Mouse (Mus musculus): Measurements from ENCODE around the gene Nrxn1. TPM values are rescaled to one million over a fixed set of nuclear protein-coding genes. Genes with fewer than 3 reads are reported as not detected.

The Nrxn1 gene
- total RNA-seq, 2 experiments from 2014 or later: 2.1 to 3.9 TPM

DNA sequence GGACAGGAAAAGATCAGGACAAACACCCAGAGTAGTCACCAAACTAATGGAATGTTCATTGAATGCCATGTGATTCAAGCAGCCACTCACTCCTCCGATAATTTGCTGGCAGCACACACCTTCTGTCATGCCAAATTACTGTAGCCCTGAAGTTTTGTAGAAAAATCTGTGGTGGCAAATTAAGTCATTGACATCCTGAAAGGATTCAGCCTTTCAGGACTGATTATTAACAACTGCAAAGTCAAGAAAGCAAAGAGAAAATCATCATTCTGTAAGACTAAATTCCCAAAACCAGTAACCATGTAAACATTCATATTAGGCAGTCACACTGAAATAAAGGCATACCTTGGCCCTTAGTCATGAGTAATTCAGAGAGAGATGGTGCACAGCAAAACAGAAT lies 662.7 kb downstream of the Nrxn1 start:
- DNase-seq: no peak

DNA sequence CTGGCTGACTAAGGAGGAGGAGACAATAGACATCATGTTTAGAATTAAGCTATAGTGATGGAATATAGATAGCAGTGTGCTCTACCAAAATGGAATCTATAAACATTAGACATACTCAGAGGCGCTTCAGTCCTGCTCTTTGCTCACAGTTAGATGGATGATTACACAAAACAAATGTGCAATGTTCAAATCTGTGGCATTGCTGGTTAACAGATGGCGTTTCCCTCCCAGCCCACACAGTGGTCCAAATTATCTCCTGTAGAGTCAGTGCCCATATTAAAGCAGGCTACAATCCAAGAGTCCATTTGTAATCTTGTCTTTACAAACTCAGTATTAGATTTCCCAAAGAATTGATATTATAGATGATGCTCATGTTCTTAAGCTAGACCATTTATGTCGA lies 666.9 kb downstream of the Nrxn1 start:
- no peak for DNase-seq

DNA sequence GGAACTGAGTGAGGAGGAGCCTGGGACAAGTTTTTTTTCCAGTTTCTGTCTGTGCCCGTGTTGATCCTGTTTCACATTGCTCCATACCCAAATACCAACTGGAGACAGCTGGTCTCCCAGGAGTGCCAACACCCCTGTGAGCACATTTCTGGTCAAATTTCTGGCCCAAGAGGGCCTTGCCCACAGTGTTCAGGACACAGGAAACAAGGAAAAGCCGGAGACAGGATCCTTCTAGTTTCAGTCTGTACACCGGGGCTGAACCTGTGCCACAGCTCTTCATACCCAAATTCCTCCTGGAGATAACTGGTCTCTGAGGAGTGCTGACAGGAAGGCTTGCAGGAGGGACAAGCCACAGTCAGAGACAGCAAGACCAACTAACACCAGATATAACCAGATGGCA lies 670.3 kb downstream of the Nrxn1 start:
- DNase-seq: no peak

DNA sequence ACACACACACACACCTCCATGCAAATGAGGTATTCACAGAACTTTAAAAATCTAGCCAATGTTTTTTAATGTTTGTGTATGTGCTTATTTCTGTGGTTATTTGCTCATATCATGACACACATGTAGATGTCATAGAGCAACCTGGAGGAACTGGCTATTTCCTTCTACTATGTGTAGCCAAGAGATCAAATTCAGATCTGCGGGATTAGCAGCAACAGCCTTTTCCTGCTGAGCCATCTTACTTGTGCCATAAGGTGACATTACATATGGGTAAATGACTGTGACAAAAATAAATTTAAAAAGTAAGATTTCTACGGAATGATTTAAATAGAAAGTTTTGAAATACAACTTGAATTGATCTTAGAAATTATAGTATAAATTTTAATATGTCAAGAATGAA lies 672.1 kb downstream of the Nrxn1 start:
- DNase-seq: no peak

DNA sequence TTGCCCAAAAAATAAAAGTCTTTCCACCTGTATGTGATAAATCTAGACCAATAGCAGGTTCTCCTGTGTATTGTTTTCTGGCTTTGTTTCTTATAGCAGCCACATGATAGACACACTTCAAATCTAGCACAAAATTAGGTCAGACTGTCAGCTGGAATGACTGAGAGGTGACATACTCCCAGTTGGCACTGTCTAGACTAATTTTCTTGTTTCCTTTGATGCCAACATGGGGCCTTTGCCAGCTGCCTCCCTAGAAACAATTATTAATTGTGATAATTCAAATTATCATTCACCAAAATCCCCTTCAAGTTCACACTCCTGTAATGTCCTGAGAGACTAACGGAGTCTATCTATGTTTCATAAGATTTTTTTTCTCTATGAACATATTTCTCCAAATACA lies 673.3 kb downstream of the Nrxn1 start:
- no peak for DNase-seq

DNA sequence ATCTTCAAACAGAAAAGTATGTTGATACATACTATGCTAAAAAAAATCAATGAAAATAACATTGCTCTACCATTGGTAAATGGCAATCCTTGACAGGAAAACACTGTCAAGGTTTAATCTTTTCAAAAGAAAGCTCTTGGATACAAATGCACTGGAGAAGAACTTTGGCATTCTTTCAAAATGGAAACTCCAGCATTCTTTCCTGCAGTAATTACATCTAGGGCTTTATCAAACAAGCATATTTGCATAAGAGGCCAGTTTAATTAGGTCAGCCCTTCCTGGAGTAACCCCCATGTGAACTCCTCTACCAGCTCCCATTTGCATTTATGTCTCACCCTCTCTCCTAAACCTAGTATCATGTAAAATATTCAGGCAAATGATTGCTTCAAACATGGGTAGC lies 696.5 kb downstream of the Nrxn1 start:
- DNase-seq: no peak

DNA sequence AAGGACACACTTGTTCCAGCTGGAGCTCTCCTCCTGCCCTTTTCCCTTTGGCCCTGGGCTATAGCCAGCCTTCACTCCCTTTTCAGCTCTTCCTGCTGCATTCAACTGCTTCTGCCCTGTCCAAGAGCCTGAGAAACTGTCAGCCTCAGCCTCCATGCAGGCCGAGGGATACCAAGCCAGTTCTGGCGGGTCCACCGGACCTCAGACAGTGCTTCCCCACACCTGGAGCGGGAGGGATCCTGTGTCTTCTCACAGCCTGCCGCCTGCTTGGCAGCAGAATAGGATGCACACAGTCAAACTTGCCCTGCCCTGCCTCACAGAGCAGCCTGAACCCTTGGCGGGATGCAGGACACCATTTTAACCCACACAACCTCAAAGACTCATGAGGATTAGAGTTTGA lies 698.3 kb downstream of the Nrxn1 start:
- no peak for DNase-seq

DNA sequence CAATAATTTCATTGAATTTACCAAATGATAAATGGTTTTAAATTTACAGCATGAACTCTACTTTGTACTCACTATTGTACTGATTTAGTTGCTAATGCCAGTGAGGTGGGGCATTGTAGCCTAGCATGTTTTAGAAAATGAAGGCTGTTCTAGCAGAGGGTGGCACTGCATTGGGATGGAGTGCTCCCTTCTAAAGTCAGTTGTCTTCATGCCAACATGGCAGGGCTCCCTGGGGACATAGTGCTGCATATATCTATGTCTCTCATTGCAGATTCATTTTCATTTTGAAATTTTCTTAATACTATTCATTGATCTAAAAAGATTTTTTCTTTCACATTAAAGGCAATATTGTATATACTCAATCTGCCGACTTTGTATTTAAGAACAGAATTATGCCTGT lies 700.1 kb downstream of the Nrxn1 start:
- DNase-seq: no peak

DNA sequence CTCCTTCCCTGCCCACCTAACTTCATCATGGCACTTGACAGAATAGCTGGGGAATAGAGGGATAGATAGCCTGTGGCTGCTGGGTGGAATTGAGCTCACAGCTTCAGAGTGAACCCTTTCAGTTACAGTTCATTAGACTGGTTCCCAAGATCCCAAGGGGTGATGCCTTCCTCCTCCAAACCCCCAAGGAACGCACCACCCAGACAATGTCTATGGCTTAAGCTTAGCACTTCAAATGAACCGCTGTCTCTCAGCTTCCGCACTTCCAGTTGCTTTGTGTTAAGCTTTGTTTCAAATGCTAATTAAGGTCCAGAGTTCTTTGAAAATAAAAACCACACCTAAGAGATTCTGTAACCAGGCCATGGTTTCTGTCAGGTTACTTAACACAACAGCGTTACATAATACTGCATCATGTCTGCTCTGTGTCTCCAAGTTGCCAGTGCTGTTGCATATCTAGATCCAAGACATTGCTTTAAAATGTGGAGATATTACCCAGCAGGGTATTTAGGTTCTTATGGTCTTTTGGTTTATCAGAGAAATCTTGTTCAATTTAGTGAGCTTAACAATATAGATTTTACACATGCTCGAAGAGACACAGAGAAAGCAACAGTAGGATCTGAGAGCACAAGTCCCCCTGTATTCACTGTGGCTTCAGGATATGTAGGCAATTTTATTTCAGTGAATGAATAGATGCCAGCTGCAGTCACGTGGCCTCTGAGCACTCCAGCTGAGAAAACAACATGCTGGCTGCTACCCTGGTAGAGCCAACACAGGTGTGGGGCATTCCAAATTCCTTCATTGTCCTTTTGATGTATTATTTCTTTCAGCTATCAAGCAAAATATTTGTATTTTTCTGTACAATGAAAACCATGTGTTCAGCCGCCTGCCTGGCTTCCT lies 702.3 kb downstream of the Nrxn1 start:
- no peak for DNase-seq

DNA sequence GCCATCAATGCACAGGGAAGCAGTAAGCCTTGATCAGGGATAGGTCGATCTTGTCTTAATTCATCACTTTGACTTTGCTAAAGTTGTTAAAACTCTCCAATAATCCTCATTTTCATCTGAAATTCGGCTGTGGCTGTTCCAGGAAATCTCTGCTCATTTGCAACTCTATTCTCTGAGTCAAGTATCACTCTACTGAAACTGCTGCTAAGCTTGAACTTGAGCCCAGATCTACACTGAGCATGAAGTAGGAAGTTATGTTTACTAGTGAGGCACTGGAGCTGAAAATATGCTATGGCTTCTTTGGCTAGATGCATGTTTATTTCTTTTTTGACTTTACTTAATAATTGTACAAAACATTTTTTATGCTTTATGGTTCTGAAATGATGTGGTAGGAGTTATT lies 708.0 kb downstream of the Nrxn1 start:
- DNase-seq: no peak

DNA sequence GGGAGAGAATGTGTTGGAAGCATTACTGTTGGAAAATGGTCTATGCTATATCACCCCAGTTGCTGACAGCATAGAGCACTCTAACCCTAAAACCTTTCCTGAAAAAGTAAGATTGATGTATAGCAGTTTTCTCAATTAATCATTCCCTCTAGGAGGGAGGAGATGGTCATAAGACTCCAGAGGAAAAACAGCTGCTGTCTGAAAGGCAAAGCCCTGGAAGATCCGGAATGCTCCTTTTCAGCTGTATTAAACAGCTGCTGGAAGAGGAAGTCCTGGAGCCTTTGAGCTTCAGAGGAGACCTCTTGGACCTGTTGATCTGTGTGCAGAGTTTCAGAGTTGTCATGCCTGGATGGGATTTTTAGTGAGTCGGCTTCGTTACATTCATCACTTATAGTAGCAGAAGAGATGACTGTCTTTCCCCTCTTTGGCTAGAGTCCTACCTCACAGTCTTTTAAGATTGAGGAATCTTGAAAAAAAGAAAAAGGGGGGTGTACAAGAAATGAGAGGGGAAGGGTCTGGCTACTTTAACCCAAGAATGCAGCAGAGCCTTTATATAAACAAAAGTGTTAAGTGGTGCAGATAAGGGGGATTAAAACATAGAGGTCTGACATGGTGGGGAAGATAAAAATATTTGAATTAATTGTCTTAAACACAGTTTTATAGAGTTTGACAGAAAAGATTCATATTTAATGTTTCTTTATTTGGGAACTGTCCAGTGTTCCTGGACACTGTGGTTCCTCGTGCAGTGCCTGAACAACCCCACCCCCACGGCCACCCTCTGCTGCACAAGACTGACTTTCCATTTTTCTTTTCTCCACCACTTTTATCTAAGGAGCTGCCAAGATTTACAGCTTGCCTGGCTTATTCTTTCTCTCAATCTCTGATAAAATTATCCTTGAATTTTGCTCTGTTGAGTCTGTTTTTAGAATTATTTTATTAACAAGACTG lies 710.1 kb downstream of the Nrxn1 start:
- no peak for DNase-seq

DNA sequence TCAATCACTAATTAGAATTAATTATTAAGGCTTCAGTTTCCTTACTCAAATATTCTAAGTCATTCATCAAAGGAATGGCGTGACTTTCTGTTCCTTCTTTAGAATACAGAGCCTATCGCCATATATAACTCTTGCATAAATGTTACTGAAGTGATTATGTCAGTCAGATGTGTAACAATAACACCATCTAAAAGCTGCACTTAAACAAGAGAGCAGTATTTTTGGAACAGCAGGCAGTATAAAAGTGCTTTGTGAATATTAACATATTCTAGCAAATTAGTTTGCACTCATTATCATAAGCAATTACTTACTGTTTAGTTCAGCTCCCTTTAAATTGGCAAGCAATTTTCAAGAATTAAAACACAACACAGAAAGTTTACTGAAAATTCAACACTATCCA lies 716.3 kb downstream of the Nrxn1 start:
- DNase-seq: no peak

DNA sequence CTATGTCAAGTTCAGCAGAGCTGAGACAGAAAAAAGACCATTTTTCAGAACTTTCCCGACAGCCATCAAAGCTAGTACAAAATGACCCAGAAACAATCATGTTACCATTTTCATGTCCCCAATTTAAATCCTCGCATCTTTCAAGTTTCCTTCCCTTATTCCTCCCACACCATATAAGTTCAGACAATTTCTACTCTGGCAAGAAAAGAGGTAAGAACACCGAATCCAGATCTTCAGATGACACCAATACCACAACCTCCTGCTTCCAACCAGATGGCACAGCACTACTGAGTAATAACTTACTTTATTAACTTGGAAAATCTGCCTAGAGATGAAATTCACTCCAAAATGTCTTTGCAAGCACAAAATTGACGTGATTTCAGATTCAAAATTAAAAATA lies 730.7 kb downstream of the Nrxn1 start:
- no peak for DNase-seq

DNA sequence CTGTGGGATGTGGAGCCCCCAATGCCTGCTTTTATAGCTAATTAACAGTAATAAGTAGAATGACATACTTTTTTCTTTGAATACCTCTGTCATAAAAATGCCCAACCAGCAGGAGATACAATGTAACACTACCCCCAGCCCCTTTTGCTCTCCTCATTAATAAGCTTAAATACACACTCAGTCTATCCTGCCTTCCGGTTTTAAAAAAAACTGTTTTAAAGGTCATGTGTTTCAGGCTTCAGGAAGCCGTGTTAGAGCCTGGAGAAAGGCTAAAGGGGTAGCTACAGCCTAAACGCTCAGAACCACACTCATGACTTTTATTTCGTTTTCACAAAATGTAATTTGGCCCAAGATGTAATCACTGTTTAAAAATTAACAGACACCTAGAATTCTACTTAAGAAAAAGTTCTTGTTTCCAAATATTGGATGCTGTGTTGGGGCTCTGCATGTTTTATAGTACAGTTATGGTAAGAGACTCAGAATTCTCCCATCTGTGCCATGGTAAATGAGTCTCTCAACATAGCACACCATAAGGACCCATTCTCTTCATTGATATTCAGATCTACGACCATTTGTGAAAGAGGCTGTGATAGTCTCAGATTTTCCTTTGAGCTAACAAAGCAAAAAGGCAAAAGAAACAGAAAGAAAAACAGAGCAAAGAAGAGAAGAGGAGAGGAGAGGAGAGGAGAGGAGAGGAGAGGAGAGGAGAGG lies 743.3 kb downstream of the Nrxn1 start:
- no peak for DNase-seq

DNA sequence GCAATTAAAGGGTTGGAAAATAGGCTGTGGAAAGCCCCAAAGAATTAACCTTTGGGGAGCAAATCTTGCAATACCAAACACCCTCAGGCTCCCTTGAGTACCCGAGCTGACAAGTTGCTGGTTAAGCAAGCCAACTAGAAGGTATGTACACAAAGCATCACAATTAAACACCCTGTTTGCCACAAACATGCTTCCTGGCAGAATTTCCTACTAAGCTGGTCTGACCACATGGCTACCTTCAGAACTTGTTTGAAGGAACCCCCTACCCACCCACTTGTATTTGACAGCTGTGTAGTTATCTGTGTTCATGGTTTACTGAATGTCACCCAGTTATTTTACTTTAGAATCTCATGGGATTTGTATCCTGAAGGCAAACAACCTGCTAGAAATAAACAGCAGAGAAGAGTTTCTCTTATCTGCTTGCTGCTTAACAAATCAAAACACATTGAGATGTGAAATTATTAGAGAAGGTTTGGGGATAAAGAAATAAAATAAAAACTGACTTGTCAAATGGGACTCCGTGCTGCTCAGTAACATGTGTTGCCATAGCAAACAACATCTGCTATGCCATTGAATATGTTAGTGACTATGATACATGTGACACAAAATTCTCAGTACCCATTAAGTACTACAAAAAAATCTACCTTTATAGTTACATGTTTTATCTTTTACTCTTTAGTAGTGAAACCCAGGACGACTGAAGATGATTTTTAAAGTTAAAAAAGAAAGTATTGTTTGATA lies 746.0 kb downstream of the Nrxn1 start:
- no peak for DNase-seq

DNA sequence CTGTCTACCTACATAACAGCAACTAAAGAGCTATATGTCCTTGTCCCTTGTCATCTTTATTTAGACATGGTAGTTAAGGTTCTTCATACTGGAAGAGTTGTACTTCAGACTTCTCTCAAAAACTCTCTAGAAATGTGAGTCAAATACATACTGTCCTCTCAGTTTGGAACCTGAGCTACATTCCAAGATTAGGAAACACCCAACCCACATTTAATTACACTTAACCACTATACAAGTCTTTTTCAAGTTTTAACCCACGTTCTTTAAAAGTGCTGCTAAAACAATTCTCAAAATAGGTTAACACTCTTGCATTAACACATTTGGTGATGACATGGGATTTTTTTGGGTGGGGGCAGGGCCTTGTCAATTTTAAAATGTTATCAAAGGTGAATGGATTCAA lies 759.4 kb downstream of the Nrxn1 start:
- DNase-seq: no peak

DNA sequence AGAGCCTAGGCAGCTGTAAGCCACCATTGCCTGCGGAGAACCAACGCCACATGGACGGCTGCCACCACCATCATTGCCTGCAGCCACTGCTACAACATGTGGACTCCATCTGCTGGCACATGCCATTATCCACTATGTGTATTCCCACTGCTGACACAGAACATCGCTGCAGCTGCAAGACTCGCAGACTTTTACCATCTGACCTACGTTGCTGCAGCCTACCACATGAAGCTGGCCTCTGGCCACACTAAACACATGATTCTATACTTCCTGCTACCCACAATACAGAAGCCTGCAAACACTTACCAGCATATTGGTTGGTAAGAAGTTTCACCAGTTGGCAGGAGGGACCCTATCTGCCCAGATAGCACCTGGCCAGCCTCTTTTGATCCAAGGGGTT lies 769.2 kb downstream of the Nrxn1 start:
- DNase-seq: no peak

DNA sequence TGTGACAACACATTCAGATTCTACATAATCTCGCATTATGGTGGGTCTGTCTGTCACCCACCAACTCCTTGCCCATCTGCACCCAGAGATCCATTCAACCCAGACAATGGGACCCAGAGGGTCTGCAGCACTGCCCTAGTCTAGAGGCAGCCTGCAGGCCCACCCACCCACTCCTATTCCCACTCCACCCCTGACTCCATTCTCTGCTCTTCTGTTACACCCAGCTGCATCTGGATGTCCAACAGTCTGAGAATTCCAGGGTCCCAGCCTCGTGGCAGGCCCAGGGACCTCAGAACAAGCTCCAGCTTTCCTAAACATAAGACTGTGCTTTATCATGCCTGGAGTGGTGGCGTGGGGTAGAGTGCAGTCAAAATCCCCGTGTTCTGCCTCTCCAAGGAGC lies 820.6 kb downstream of the Nrxn1 start:
- no peak for DNase-seq

DNA sequence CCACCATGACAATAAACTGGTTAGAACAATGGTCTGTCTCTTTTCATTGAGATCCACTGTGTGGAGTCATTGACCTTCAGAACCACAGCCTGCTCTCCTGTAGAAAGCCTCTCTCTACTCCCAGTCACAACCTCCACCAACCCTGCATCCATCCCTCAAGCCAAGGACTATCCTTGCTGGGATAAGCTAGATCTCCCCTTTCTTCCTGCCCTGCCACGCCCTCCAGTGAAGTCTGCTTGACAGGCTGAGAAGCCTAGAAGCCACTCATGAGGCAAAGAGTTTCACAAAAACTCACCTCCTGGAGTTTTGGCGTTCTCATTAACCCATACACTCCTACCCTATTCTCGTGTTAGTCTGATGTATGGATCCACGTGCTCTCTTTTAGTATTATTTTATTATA lies 821.7 kb downstream of the Nrxn1 start:
- no peak for DNase-seq

DNA sequence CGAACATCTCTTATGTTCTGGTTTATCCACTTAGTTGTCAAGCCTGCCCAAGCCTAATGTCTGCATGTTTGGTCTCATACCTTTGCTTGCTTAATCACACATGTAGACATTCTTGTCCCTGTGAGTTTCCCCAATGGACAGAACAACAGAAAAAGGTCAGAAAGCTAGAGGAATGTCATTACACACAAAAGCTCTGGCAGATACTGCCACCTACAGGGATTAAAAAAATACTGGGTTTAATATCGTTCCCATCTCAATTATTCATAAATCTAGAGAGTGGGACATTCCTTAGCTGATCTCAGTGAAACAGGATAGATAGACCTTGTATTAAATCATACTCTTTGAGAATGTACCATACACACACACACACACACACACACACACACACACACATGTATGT lies 823.7 kb downstream of the Nrxn1 start:
- DNase-seq: no peak

DNA sequence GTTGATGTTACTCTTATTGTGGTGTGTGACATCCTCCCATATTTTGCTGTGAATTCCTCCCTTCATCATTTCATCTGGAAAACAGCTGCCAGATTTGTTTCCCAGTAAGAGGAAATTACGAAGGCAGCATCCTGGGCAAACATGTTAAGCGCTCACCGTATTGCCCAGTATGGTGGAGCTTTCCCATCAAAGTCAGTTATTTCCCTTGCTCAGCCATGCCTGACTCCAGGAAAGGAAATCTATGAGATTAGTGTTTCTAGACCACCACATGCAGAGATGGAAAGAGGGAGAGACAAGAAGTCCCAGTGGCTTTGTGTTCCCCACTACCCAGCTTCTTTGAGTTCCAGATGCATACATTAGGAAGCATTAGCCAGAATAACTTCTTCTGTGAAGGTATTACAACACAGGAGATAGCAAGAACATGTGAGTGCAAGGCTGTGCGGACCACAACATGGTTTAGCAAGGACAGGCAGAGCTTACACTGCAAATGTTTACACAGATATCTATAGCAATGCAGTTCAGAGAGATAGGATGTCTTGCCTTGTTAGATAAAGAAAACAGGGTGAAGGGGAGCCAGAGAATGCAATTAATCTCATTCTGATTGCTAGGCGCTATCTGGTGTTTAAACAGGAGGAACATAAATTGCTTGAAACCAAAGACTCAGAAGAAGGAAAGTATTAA lies 839.3 kb downstream of the Nrxn1 start:
- no peak for DNase-seq

All from gastrocnemius, postnatal 10 days (tissue).